Comparison of ENCODE assay signal across 34 mouse cellular contexts in the genomic region with DNA sequence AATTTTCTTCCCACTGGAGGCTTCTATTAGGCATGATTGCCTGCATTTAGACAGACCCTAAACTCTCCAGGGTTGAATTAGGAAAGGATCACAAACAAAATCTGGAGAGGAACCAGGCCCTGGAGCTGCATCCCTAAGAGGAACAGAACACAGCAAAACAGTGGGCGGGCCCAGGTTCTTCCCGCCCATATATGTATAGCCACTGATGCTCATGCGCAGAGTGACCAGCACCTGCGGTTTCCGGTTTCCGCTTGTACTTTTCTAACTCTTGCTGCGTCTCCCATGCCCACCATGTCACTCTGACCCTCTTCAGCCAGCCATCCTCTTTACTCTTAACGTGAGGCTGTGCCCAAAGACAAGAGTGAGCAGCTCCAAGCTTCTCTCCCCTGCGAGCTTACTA. TPM values are rescaled to one million over a fixed set of nuclear protein-coding genes. Genes with fewer than 3 reads are reported as not detected.
DNase-seq lines count a peak whose midpoint lies in the region; ATAC-seq lines count a peak whose summit lies in the region.
"Had no signal": no experiment of that assay in that cellular context is flagged by ENCODE, and none has a peak within 500 bp of the region (broad histone marks: within the 10 kb centered on the region; RNA-seq: fewer than 3 reads in every experiment).

No protein-coding gene starts in this region.

- H3K27ac ChIP-seq in midbrain, embryonic 11.5 days (ENCODE audit: low read depth, low read length), result no peak overlapping the region
- H3K27ac ChIP-seq in midbrain, embryonic 15.5 days, result no peak overlapping the region
- H3K27ac ChIP-seq in intestine, embryonic 15.5 days, result no peak overlapping the region
- H3K27ac ChIP-seq: embryonic facial prominence, embryonic 13.5 days; hindbrain, embryonic 15.5 days; kidney, embryonic 15.5 days; liver, embryonic 12.5 days; midbrain, embryonic 12.5 days; neural tube, embryonic 15.5 days had no signal

- no peaks in the 10 kb centered on the region for H3K36me3 ChIP-seq in midbrain, embryonic 11.5 days (ENCODE audit: control insufficient read depth, insufficient read depth, low read length)
- no peaks in the 10 kb centered on the region for H3K36me3 ChIP-seq in midbrain, embryonic 15.5 days (replicated peaks)
- H3K36me3 ChIP-seq in intestine, embryonic 15.5 days, result no peaks in the 10 kb centered on the region
- H3K36me3 ChIP-seq: embryonic facial prominence, embryonic 13.5 days; hindbrain, embryonic 15.5 days; kidney, embryonic 15.5 days; liver, embryonic 12.5 days; midbrain, embryonic 12.5 days; neural tube, embryonic 15.5 days had no signal

- H3K4me3 ChIP-seq in midbrain, embryonic 11.5 days (ENCODE audit: low read depth, low read length), result no peak overlapping the region
- no peak overlapping the region for H3K4me3 ChIP-seq in midbrain, embryonic 15.5 days
- no peak overlapping the region for H3K4me3 ChIP-seq in intestine, embryonic 15.5 days (replicated peaks)
- H3K4me3 ChIP-seq: embryonic facial prominence, embryonic 13.5 days; hindbrain, embryonic 15.5 days; kidney, embryonic 15.5 days; liver, embryonic 12.5 days; midbrain, embryonic 12.5 days; neural tube, embryonic 15.5 days had no signal

- no peak overlapping the region for H3K9ac ChIP-seq in midbrain, embryonic 11.5 days (ENCODE audit: low read length)
- H3K9ac ChIP-seq in midbrain, embryonic 15.5 days, result no peak overlapping the region
- H3K9ac ChIP-seq in intestine, embryonic 15.5 days, result no peak overlapping the region
- H3K9ac ChIP-seq: embryonic facial prominence, embryonic 13.5 days; hindbrain, embryonic 15.5 days; kidney, embryonic 15.5 days; liver, embryonic 12.5 days; liver, postnatal 0 days; midbrain, embryonic 12.5 days; neural tube, embryonic 15.5 days had no signal

- ATAC-seq in midbrain, embryonic 11.5 days (ENCODE audit: low FRiP score), result no peak
- no peak for ATAC-seq in midbrain, embryonic 15.5 days (replicated peaks)
- ATAC-seq in intestine, embryonic 15.5 days, result no peak
- ATAC-seq: forebrain, embryonic 14.5 days; inflammation-experienced regulatory T-cells, adult 6 months; liver, embryonic 12.5 days; liver, postnatal 0 days had no signal

- WGBS in midbrain, embryonic 11.5 days, result 83% methylated on average over 9 of the region's 9 CpGs
- 83% methylated on average over 9 of the region's 9 CpGs for WGBS in midbrain, embryonic 15.5 days
- 84% methylated on average over 9 of the region's 9 CpGs for WGBS in intestine, embryonic 15.5 days

- no peaks in the 10 kb centered on the region for H3K4me1 ChIP-seq in midbrain, embryonic 11.5 days (ENCODE audit: control insufficient read depth, insufficient read depth, low read length)
- H3K4me1 ChIP-seq in midbrain, embryonic 15.5 days, result no peaks in the 10 kb centered on the region
- no peaks in the 10 kb centered on the region for H3K4me1 ChIP-seq in intestine, embryonic 15.5 days (replicated peaks)
- H3K4me1 ChIP-seq: embryonic facial prominence, embryonic 13.5 days; hindbrain, embryonic 15.5 days; kidney, embryonic 15.5 days; liver, embryonic 12.5 days; midbrain, embryonic 12.5 days; neural tube, embryonic 15.5 days had no signal

- no peaks in the 10 kb centered on the region for H3K27me3 ChIP-seq in midbrain, embryonic 11.5 days (ENCODE audit: control insufficient read depth, insufficient read depth, low read length)
- H3K27me3 ChIP-seq in midbrain, embryonic 15.5 days (replicated peaks), result no peaks in the 10 kb centered on the region
- no peaks in the 10 kb centered on the region for H3K27me3 ChIP-seq in intestine, embryonic 15.5 days (replicated peaks)
- H3K27me3 ChIP-seq: embryonic facial prominence, embryonic 13.5 days; hindbrain, embryonic 15.5 days; kidney, embryonic 15.5 days; liver, embryonic 12.5 days; midbrain, embryonic 12.5 days; neural tube, embryonic 15.5 days had no signal

- H3K9me3 ChIP-seq in midbrain, embryonic 11.5 days (ENCODE audit: control insufficient read depth, low read length), result no peaks in the 10 kb centered on the region
- H3K9me3 ChIP-seq in midbrain, embryonic 15.5 days, result no peaks in the 10 kb centered on the region
- no peaks in the 10 kb centered on the region for H3K9me3 ChIP-seq in intestine, embryonic 15.5 days
- H3K9me3 ChIP-seq: embryonic facial prominence, embryonic 13.5 days; hindbrain, embryonic 15.5 days; kidney, embryonic 15.5 days; liver, embryonic 12.5 days; midbrain, embryonic 12.5 days; neural tube, embryonic 15.5 days had no signal

- peak; percentile 14 for DNase-seq in embryo, embryonic 11 days
- no peak for DNase-seq in embryo, embryonic 9.5 days (ENCODE audit: extremely low spot score)
- DNase-seq in midbrain, embryonic 11.5 days (ENCODE audit: low spot score, missing footprints), result peak; percentile 79
- peak; percentile 78 for DNase-seq in R1 (ENCODE audit: low read depth, low spot score)
- peak; percentile 29 for DNase-seq in testis, postnatal 14 days (ENCODE audit: low spot score)
- DNase-seq: adrenal gland, postnatal 10 days; cerebellum, adult 11 months; cerebellum, adult 9-11 months; gastrocnemius, postnatal 25 days; heart, adult 11 months; heart, postnatal 4 days; kidney, adult 18-20 months; kidney, postnatal 25 days; left cerebral cortex, postnatal 4 days; liver, postnatal 0 days; lung, postnatal 36 days; spleen, adult 18-20 months; thymus, postnatal 4 days had no signal

- H3K4me2 ChIP-seq in midbrain, embryonic 11.5 days, result no peak overlapping the region
- no peak overlapping the region for H3K4me2 ChIP-seq in midbrain, embryonic 15.5 days
- H3K4me2 ChIP-seq in intestine, embryonic 15.5 days (replicated peaks), result no peak overlapping the region
- H3K4me2 ChIP-seq: embryonic facial prominence, embryonic 13.5 days; heart, embryonic 11.5 days; hindbrain, embryonic 15.5 days; kidney, embryonic 15.5 days; liver, embryonic 12.5 days; midbrain, embryonic 12.5 days; neural tube, embryonic 15.5 days had no signal

RNA-seq across cellular contexts. Expression of a gene that starts 32.8 kb away (rescaled TPM):
- polyA plus RNA-seq in midbrain, embryonic 11.5 days (2014; fragmentation: Nextera tagmentation; extraction: Ambion mirVana), result not detected in 2 replicates
- 0.17 TPM in 1 of 2 replicates, not detected in the other for polyA plus RNA-seq in midbrain, embryonic 15.5 days (2015; fragmentation: Nextera tagmentation; extraction: Ambion mirVana)
- 0.52 and 0.81 TPM in 2 replicates for polyA plus RNA-seq in intestine, embryonic 15.5 days (2015; fragmentation: Nextera tagmentation; extraction: Ambion mirVana)
- polyA plus RNA-seq: embryonic facial prominence, embryonic 13.5 days; forebrain, embryonic 14.5 days; inflammation-experienced regulatory T-cells, adult 6 months; limb, embryonic 14.5 days; midbrain, embryonic 12.5 days had no signal

RNA-seq across cellular contexts. Expression of a gene that starts 58.2 kb away (rescaled TPM):
- polyA plus RNA-seq in midbrain, embryonic 11.5 days (2014; fragmentation: Nextera tagmentation; extraction: Ambion mirVana), result not detected in 2 replicates
- polyA plus RNA-seq in midbrain, embryonic 15.5 days (2015; fragmentation: Nextera tagmentation; extraction: Ambion mirVana), result not detected in 2 replicates
- not detected in 2 replicates for polyA plus RNA-seq in intestine, embryonic 15.5 days (2015; fragmentation: Nextera tagmentation; extraction: Ambion mirVana)
- polyA plus RNA-seq: embryonic facial prominence, embryonic 13.5 days; forebrain, embryonic 14.5 days; heart, embryonic 11.5 days; heart, embryonic 16.5 days; hindbrain, embryonic 15.5 days; inflammation-experienced regulatory T-cells, adult 6 months; kidney, embryonic 15.5 days; limb, embryonic 14.5 days; liver, embryonic 12.5 days; liver, postnatal 0 days; lung, embryonic 16.5 days; midbrain, embryonic 12.5 days; neural tube, embryonic 15.5 days; stomach, embryonic 16.5 days; thymus, postnatal 0 days had no signal
